Mouse (Mus musculus) right cerebral cortex, postnatal 14 days (tissue): ENCODE data around the gene Klf17.
"Not testable (repeated sequence)": the region's sequence is repeated elsewhere in the genome, so short reads cannot be mapped to it uniquely, and the experiment has no call there.

Experiments used
- DNase-seq: peaks from one replicate; pipeline ENCODE4 v3.0.0; 2022

Klf17 gene

DNA sequence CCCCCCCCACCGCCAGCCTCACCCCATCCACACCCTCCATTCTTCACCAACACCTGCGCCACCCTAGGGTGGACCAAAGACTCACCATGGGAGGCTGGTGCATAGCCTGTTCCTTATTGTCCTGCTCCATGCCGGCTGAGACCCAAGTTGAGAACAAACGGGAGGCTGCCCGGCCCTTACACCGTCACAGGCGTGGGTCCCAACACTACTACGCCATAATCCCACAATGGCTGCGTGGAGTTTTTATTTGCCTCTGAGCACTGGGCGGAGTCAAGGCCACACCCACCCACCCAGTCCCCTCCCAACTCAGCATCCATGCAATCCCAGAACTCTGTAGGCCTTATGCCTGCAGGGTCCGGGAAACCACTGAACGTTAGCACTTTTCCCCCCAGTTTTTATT, at the start of gene Klf17:
Gene Klf17 (minus strand): TSS at position 233 of the 400 bp plus-strand sequence.
- no peak for DNase-seq

DNA sequence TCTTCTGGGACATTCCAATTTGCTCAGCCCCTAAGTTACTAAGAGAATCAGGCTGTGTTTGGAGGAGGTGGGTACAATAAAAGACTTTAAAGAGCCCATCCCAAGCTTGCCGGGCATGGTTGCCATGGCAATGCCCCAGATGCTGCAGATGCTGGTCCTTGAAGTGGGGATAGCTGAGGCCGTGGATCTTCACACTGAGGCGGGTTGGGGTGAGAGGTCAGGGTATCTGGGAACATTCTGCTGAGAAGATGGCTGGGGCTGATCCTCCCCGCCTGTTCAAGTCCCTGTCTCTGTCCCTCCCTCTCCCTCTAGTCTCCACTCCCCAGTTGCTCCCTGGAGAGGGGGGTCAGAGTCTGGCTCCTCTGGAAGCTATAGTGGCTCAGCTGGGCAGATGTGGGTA, 48.9 kb upstream of the Klf17 start:
- DNase-seq, result no peak

DNA sequence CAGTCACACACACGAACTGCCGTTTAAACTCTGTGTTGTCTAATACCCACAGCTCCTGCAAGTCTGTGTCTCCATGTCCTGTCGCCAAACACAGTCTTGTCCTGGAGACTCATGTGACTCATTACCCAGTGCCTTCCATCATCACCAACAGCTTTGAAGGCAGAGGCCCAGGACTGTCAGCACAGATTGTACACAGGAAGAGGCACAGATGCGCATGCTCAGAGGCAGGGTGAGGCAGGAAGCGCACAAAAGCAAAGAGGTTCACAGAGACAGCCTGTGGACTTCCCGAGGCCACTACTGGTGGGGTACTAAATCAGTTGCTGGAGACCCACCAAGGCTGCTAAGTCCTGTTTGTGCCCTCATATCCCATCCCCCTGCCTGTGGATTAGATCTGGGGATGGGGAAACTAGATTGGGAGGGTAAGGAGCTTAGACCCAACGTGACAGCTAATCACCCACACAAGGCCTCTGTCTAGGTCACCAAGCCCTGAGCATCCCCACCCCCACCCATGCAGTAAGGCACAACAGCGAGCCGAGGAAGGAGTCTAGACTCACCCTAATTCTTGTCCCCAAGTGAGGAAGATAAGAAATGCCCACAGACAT, 48.2 kb upstream of the Klf17 start:
- DNase-seq, result no peak

DNA sequence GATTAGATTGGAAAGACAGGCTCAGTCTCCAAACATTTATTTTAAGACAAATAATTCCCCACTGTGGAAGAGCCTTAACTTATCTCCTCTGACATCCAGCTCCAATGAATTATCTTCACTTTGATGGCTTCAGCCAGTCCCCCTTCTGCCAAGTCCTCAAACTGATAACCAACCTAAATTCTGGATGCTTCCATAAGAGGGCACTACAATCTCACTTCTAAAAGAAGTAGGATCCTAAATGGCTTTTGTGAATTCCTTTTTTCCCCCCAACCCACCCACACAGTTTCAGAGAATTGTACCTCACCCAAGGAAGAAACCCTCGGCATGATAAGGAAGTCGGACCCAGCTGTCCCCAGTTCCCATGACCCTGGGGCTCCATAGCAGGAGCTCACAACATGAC, 45.5 kb upstream of the Klf17 start:
- no peak for DNase-seq

DNA sequence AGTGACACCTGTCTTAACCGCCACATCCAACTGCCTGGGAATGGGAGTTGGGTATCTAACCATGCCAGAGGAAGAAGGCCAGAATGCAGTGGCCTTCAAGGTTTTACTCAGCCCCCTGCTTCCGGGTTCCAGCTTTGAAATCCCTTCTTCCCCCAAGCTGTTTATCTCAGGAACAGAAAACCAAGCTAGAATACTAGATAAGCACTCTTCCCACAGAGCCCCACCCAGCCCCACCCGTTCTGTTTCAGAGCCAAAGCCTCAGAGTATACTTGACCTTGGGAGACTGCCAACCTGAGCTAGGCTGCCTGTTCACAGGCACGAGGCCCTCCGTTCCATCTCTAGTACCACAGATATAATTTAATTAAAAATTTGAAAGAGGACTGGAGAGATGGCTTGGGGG, 41.5 kb upstream of the Klf17 start:
- DNase-seq, result no peak

DNA sequence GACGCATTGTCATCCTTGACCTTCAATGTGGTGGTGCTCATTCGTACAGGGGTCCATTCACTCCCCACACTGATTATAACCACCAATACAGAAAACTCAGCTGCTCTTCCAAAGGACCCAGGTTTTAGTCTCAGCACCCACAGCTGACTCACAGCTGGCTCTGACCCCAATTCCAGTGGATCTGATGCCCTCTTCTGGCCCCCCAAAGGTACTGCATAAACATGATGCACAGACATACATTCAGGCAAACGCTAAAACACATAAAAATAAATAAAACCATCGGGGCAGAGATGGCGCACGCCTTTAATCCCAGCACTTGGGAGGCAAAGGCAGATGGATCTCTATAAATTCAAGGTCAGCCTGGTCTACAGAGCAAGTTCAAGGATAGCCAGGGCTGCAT, 34.5 kb upstream of the Klf17 start:
- DNase-seq, result no peak

DNA sequence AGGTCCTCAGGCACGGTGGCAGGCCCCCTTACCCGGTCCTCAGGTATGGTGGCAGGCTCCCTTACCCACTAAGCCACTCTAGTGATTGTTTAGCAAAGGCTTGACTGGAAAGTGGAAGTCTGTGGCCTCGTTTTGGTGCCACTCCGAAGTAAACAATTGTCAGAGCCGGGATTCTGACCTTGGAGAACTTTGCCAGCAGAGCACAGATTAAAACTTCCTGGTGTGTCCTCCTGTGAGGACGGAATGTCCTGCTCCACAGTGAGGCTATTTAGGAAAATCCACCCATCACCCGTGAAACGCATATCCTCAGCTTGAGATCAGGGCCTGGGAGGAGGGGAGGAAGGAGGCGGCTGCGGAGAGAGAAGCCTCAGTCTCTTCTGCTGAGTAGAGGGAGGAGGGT, 22.9 kb upstream of the Klf17 start:
- DNase-seq, result no peak

DNA sequence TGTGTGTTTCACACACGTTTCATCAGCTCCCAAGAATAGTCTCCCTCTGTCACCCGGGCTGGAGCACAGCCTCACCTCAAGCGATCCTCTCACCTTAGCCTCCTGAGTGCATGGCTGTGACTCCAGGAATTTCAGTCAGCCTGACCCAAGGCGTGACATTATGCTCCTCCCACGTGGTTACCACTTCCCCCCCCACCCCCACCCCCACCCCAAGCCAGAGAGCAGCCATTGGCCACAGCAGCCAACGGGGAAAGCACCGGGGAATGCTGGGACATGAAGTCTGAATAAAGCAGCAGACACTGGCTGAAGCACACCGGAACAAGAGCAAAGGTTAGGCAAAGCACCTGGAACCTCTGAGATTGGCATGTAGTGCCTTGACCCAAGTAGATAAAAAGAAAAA, 21.5 kb upstream of the Klf17 start:
- DNase-seq, result no peak

DNA sequence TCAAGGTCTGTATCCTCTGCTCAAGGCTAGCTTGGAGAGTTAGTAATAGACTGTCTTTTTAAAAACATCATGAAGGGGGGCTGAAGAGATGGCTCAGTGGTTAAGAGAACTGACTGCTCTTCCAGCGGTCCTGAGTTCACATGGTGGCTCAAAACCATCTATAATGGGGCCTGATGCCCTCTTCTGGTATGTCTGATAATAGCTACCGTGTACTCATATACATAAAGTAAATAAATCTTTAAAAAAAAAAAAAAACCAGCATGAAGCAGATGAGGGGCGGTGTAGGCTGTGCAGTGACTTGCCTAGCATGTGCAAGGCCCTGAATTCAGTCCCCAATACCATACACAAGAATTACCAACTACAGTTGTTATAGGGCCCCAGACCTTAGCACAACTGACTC, 17.5 kb upstream of the Klf17 start:
- no peak for DNase-seq

DNA sequence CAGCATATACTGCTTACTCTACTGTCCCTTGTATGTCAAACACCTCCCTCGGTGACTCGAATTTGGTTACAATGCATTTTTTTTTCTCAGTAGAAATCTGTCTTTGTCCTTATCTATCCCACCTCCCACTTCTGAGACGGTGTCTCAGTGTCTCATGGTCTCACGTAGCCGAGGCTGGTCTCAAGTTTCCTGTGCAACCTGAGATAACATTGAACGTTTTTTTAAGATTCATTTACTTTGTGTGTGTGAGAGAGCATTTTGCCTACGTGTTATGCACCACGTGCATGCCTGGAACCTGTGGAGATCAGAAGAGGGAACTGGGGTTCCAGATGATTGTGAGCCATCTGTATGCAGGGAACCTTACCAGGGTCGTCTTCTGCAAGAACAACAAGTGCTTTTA, 7.5 kb upstream of the Klf17 start:
- DNase-seq, result no peak

DNA sequence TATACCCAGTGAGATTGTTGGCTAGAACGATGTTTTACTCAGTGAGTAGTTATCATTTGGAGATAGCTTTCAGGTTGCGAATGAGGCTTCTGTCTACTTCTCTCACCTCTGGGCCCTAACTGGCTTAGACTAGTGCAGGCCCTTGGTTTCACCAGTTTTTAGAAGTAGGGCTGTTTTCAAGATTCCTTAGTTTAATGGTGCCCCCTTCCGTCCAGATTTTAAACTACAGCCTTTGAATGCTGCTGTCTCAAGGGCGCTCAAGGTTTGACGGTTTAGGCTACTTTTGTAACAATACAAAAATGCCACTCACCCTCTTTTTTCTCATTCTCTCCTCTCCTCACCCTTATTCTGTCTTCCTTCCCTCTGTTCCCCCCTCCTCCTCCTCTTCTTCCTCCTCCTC, 5.5 kb upstream of the Klf17 start:
- DNase-seq, result peak; percentile 60

DNA sequence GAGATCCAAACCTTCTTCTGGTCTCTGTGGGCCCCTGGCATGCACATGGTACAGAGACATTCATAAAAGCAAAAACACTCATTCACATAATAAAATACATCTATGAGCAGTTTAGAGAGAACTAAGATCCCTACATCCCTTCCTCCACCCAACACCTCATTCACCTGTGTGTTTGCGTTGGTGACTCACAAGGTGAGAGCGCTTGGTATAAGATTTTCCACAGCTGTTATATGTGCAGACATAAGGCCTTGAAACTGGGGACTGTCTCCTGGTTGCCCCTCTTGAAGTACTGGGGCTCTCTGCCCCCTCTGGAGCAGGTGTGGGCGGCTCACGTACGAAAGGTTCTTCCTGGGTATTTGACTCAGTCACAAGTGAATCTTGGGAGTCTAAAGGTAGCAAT, 5.3 kb downstream of the Klf17 start:
- DNase-seq, result no peak

DNA sequence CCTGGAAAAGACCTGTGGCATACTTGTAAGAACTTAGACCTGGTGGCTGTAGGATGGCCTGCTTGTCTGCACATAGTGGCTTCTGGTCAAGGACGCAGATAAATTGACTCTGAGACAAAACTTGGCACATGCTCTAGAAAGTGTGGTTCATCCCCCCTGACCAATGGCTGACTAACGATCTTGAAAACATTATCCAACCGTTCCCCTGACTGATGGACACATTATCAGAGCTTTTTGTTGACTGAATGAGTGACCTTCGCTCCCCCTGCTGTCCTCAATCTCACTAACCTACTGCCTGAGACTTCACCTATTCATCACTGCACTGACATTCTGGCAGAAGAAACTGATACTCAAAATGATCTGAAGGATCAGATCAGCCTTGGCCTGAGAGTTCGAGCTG, 13.0 kb downstream of the Klf17 start:
- DNase-seq, result not testable (repeated sequence)

DNA sequence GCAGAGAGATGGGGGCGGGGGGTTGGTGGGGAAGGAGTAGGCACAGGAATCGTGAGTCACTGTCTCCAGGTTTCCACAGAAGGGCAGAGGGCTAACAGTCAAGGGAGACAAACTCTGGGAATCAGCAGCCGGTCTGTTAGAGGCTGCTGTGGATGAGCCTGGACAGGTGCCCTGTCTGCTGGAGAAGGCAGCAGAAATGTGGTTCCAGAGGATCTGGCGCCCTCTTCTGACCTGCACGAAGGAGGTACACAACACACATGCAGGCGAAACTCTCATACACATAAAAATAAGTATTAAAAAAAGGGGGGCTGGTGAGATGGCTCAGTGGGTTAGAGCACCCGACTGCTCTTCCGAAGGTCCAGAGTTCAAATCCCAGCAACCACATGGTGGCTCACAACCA, 27.9 kb downstream of the Klf17 start:
- DNase-seq, result no peak

DNA sequence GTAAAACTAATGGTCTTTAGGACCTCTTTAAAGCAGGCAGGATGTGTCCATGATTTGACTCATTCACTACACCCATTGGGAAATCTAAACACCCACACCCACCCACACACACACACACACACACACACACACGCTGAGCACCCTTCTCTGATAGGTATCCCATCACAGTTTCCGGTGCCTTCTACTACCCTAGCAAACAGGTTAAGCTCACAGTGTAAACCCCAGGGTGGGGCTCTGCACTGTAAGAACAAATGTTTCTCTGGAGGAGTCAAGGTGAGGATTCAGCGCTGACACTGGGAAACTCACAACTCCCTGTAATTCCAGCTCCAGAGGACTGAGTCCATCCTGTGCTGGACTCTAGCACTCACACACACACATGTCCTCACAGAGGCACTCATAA, 33.5 kb downstream of the Klf17 start:
- DNase-seq, result no peak

DNA sequence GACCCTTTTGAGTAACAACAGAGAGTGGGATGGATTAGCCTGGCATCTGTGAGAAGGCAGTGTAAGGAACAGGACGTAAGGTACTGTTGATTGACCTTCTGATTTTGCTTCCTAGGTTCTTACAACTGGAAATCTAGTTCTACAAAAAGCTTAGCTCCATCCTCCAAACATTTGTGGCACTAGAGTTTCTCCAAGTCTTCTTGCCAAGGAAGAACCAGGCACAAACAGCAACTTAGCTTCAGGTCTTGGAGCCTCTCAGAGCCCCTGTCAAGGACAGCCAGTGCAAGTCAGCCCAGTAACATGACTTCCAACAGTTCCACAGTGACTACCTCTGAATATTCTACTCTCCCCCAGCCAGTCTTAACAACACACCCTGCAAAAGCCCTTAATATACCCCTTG, 41.3 kb downstream of the Klf17 start, which contains the start of gene Gm12845:
Gene Gm12845 (plus strand): TSS at position 301 of the 400 bp plus-strand sequence.
- DNase-seq, result no peak

DNA sequence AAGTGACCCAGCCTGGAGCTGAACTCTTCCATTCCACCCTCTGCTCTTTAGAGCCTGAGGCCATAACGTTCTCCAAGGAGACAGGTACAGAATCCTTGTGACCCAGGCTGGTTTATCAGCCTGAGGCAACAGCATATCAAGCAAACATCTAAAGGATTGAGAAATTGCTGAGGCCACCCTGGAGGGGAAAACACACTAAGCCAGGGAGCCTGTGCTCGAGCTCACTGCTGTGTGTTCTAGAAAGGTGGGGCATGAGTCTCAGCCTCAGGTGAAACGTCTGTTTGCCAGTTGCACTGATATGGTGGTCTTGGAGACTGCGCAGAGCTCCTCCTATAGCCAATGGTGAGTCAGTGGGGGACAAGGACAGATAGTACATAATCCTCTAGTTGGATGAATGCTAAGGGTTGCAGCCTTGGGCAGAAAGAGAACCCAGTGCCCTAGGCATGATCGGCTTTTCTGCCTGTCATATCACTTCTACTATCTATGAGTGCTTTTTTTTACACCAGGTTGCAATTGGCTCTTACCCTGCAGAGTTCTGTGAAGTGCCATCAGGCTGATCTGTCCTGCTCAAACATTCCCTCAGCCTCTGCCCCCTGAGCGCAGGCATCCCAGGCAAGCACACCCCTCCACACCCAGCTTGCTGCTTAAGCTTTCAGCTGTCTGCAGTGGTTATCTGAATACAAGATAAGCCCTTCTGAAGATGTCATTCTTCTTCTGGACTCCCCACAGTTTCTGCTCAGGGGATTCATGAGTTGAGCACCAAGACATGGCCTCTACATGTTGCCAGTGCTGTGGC, 51.9 kb downstream of the Klf17 start:
- no peak for DNase-seq

DNA sequence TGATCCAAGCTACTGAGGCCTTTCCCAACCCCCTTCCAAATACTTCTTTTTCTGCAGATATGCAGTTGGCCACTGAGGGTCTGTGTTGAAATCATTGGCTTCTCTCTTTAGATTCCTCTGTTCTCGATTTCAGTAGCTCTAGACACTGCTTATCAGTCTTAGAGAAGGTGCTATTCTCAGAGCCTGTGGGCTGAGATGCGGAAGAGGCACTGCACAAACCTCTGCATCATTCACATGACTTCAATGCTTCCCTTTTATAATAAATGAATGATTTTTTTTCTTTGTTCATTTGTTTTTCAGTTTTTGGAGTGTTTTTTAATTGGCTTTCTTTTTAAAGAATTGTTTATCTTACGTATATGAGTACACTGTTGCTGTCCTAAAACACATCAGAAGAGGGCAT, 53.1 kb downstream of the Klf17 start:
- DNase-seq, result no peak

DNA sequence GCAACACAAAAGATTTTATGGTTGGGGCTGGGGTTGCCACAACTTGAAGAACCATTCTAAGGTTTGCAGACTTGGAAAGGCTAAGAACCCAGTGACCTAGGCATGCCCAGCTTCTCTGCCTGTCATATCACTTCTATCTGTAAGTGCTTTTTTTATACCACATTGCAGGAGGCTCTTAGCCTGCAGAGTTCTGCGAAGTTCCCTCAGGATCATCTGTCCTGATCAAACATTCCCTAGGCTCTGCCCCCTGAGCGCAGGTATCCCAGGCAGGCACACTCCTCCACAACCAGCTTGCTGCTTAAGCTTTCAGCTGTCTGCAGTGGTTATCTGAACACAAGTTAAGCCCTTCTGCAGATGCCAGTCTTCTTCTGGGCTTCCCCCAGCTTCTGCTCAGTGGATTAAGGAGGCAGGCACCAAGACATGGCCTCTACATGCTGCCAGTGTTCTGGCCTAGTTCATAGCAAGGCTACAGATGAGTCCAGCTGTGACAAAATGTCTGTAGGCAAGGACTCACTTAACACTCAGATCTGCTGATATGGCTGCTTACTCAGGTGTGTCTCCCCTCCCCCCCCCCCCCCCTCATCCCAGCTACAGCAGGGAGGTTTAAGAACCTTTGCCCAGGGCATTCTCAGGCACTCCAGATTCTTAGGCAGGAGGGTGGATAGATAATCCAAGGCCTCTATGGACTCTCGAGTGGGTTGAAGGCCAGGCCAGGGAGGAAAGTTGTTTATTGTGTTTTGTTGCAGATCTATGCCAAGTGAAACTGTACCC, 56.5 kb downstream of the Klf17 start:
- DNase-seq, result no peak
